Mouse (Mus musculus): ENCODE results near the gene Traf6. TPM values are rescaled to one million over a fixed set of nuclear protein-coding genes. Genes with fewer than 3 reads are reported as not detected.

Gene Traf6
- polyA plus RNA-seq, 1 experiment from 2014 or later: 5.4 TPM

- Histone ChIP-seq H3K4me1 (ENCODE audit: insufficient read depth, low read depth, low read length) (no peaks in the 10 kb centered on the region; the same call in 1 of the 2 replicates), H3K27ac (ENCODE audit: low read length) (peak overlapping the region; percentile 15; the same call in 1 of the 2 replicates), H3K4me2 (replicated peaks; ENCODE audit: low read depth, low read length) (no peak overlapping the region), H3K27me3 (replicated peaks; ENCODE audit: insufficient read depth, low read length) (no peaks in the 10 kb centered on the region), H3K9me3 (ENCODE audit: low read length) (no peaks in the 10 kb centered on the region), H3K9ac (replicated peaks; ENCODE audit: low read depth) (no peak overlapping the region), H3K4me3 (ENCODE audit: low read depth, low read length) (no peak overlapping the region), H3K36me3 (ENCODE audit: insufficient read depth, low read length) (no peaks in the 10 kb centered on the region; the same call in 1 of the 2 replicates)
- TF ChIP-seq CTCF (IDR thresholded peaks at IDR 0.05) (peak; percentile 72), EP300 (IDR thresholded peaks at IDR 0.05) (peak; percentile 92)
- DNase-seq (ENCODE audit: low spot score) (peak; percentile 91), ATAC-seq (peak; percentile 96)
- WGBS: 48% methylated on average over 8 of the region's 8 CpGs
Observed at GRCm38 (mm10) chr2:101715650-101716323, 37.6 kb downstream of the Traf6 start.

GRCm38 (mm10) chr2:101717162-101717561 lies 38.9 kb downstream of the Traf6 start:
- no peak overlapping the region for H3K9ac ChIP-seq (replicated peaks; ENCODE audit: low read depth)
- H3K4me3 ChIP-seq (ENCODE audit: low read depth, low read length): no peak overlapping the region
- H3K36me3 ChIP-seq (ENCODE audit: insufficient read depth, low read length): no peaks in the 10 kb centered on the region; the same call in none of the 2 replicates
- no peaks in the 10 kb centered on the region for H3K27me3 ChIP-seq (replicated peaks; ENCODE audit: insufficient read depth, low read length)
- H3K4me2 ChIP-seq (replicated peaks; ENCODE audit: low read depth, low read length): no peak overlapping the region
- DNase-seq (ENCODE audit: low spot score) (no peak), ATAC-seq (no peak)
- WGBS: 87% methylated on average over 13 of the region's 13 CpGs
- no peak overlapping the region for H3K27ac ChIP-seq (ENCODE audit: low read length)
- H3K4me1 ChIP-seq (ENCODE audit: insufficient read depth, low read depth, low read length): peaks cover 4% of the 10 kb centered on the region
- TF ChIP-seq EP300 (IDR thresholded peaks at IDR 0.05) (no peak), CTCF (IDR thresholded peaks at IDR 0.05) (no peak)
- H3K9me3 ChIP-seq (ENCODE audit: low read length): no peaks in the 10 kb centered on the region

- Histone ChIP-seq H3K36me3 (ENCODE audit: insufficient read depth, low read length) (no peaks in the 10 kb centered on the region; the same call in none of the 2 replicates), H3K9ac (replicated peaks; ENCODE audit: low read depth) (no peak overlapping the region), H3K4me1 (ENCODE audit: insufficient read depth, low read depth, low read length) (peaks cover 9% of the 10 kb centered on the region), H3K27ac (ENCODE audit: low read length) (peak overlapping the region; percentile 43; the same call in 1 of the 2 replicates), H3K4me2 (replicated peaks; ENCODE audit: low read depth, low read length) (no peak overlapping the region), H3K4me3 (ENCODE audit: low read depth, low read length) (no peak overlapping the region), H3K9me3 (ENCODE audit: low read length) (no peaks in the 10 kb centered on the region), H3K27me3 (replicated peaks; ENCODE audit: insufficient read depth, low read length) (no peaks in the 10 kb centered on the region)
- peak; percentile 62; the same call in 1 of the 2 replicates for TF ChIP-seq EP300 (IDR thresholded peaks at IDR 0.05)
- no peak for TF ChIP-seq CTCF (IDR thresholded peaks at IDR 0.05)
- DNase-seq (ENCODE audit: low spot score) (peak; percentile 82), ATAC-seq (peak; percentile 83)
- 54% methylated on average over 4 of the region's 4 CpGs for WGBS
Observed at GRCm38 (mm10) chr2:101721835-101722234, 43.6 kb downstream of the Traf6 start.

- ATAC-seq: peak; percentile 74
- H3K4me1 ChIP-seq (ENCODE audit: insufficient read depth, low read depth, low read length): peaks cover 9% of the 10 kb centered on the region
- 60% methylated on average over 8 of the region's 8 CpGs for WGBS
- H3K9ac ChIP-seq (replicated peaks; ENCODE audit: low read depth): no peak overlapping the region
- peak overlapping the region; percentile 43; the same call in 1 of the 2 replicates for H3K27ac ChIP-seq (ENCODE audit: low read length)
- H3K4me3 ChIP-seq (ENCODE audit: low read depth, low read length): no peak overlapping the region
- H3K36me3 ChIP-seq (ENCODE audit: insufficient read depth, low read length): no peaks in the 10 kb centered on the region; the same call in 1 of the 2 replicates
- no peak for TF ChIP-seq CTCF (IDR thresholded peaks at IDR 0.05)
- TF ChIP-seq EP300 (IDR thresholded peaks at IDR 0.05): peak; percentile 90
- H3K27me3 ChIP-seq (replicated peaks; ENCODE audit: insufficient read depth, low read length): no peaks in the 10 kb centered on the region
- H3K9me3 ChIP-seq (ENCODE audit: low read length): no peaks in the 10 kb centered on the region
- no peak overlapping the region for H3K4me2 ChIP-seq (replicated peaks; ENCODE audit: low read depth, low read length)
- DNase-seq (ENCODE audit: low spot score): peak; percentile 65
Observed at GRCm38 (mm10) chr2:101722370-101723332, 44.4 kb downstream of the Traf6 start.

GRCm38 (mm10) chr2:101723333-101723881 lies 45.2 kb downstream of the Traf6 start:
- Histone ChIP-seq H3K4me2 (replicated peaks; ENCODE audit: low read depth, low read length) (no peak overlapping the region), H3K27ac (ENCODE audit: low read length) (no peak overlapping the region), H3K4me3 (ENCODE audit: low read depth, low read length) (no peak overlapping the region), H3K36me3 (ENCODE audit: insufficient read depth, low read length) (no peaks in the 10 kb centered on the region; the same call in 1 of the 2 replicates), H3K27me3 (replicated peaks; ENCODE audit: insufficient read depth, low read length) (no peaks in the 10 kb centered on the region), H3K9ac (replicated peaks; ENCODE audit: low read depth) (no peak overlapping the region), H3K9me3 (ENCODE audit: low read length) (no peaks in the 10 kb centered on the region), H3K4me1 (ENCODE audit: insufficient read depth, low read depth, low read length) (peaks cover 9% of the 10 kb centered on the region)
- ATAC-seq (no peak), DNase-seq (ENCODE audit: low spot score) (no peak)
- TF ChIP-seq CTCF (IDR thresholded peaks at IDR 0.05): no peak
- no peak for TF ChIP-seq EP300 (IDR thresholded peaks at IDR 0.05)
- 76% methylated on average over 10 of the region's 10 CpGs for WGBS

GRCm38 (mm10) chr2:101727787-101728186 lies 49.6 kb downstream of the Traf6 start:
- Histone ChIP-seq H3K9me3 (ENCODE audit: low read length) (no peaks in the 10 kb centered on the region), H3K27me3 (replicated peaks; ENCODE audit: insufficient read depth, low read length) (no peaks in the 10 kb centered on the region), H3K27ac (ENCODE audit: low read length) (no peak overlapping the region), H3K4me1 (ENCODE audit: insufficient read depth, low read depth, low read length) (no peaks in the 10 kb centered on the region), H3K9ac (replicated peaks; ENCODE audit: low read depth) (no peak overlapping the region), H3K4me2 (replicated peaks; ENCODE audit: low read depth, low read length) (no peak overlapping the region), H3K4me3 (ENCODE audit: low read depth, low read length) (no peak overlapping the region), H3K36me3 (ENCODE audit: insufficient read depth, low read length) (no peaks in the 10 kb centered on the region)
- ATAC-seq (no peak), DNase-seq (ENCODE audit: low spot score) (no peak)
- TF ChIP-seq EP300 (IDR thresholded peaks at IDR 0.05) (no peak), CTCF (IDR thresholded peaks at IDR 0.05) (no peak)

Data from lung, postnatal 0 days (tissue).